Mouse (Mus musculus): Measurements from ENCODE around the gene Lrrc8d. TPM values are rescaled to one million over a fixed set of nuclear protein-coding genes. Genes with fewer than 3 reads are reported as not detected.

Gene Lrrc8d
- total and polyA plus RNA-seq, 2 experiments from 2014 or later: 16.8 to 37.2 TPM

GRCm38 (mm10) chr5:105661894-105662293 is 37.9 kb upstream of the Lrrc8d start:
- Histone ChIP-seq H3K4me1 (ENCODE audit: insufficient read depth) (no peaks in the 10 kb centered on the region), H3K4me2 (ENCODE audit: low read depth) (no peak overlapping the region), H3K27ac (ENCODE audit: low read depth, low read length) (no peak overlapping the region), H3K9me3 (ENCODE audit: low read length) (no peaks in the 10 kb centered on the region), H3K4me3 (ENCODE audit: low read depth, low read length) (no peak overlapping the region), H3K27me3 (ENCODE audit: insufficient read depth, low read length) (no peaks in the 10 kb centered on the region), H3K9ac (no peak overlapping the region), H3K36me3 (ENCODE audit: insufficient read depth) (no peaks in the 10 kb centered on the region)
- WGBS: 94% methylated on average over 5 of the region's 5 CpGs
- ATAC-seq (no peak), DNase-seq (no peak)
- TF ChIP-seq CTCF (IDR thresholded peaks at IDR 0.05; ENCODE audit: low read depth): no peak

DNA sequence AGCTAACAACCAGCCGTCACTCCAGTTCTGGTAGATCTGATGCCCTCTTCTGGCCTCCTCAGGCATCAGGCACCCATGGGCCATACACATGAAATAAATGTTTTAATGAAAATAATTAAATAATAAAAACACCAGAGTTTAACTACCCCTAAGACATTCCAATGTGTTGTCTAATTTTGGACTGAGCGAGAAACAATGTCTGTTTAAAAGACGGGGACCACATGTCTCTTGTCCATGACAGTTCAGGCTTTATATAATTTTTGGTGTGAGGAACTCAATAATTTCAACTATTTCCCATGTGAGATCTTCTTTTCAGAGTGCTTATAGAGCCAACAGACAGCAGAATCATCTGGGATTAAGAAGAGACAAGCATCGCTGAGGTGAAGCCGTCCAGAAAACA is 32.8 kb upstream of the Lrrc8d start:
- Histone ChIP-seq H3K27me3 (ENCODE audit: insufficient read depth, low read length) (no peaks in the 10 kb centered on the region), H3K4me2 (ENCODE audit: low read depth) (no peak overlapping the region), H3K9ac (no peak overlapping the region), H3K9me3 (ENCODE audit: low read length) (no peaks in the 10 kb centered on the region), H3K4me3 (ENCODE audit: low read depth, low read length) (no peak overlapping the region), H3K27ac (ENCODE audit: low read depth, low read length) (no peak overlapping the region), H3K36me3 (ENCODE audit: insufficient read depth) (no peaks in the 10 kb centered on the region), H3K4me1 (ENCODE audit: insufficient read depth) (no peaks in the 10 kb centered on the region)
- TF ChIP-seq CTCF (IDR thresholded peaks at IDR 0.05; ENCODE audit: low read depth): no peak
- WGBS: 95% methylated on average over 5 of the region's 5 CpGs
- ATAC-seq (no peak), DNase-seq (no peak)

GRCm38 (mm10) chr5:105667411-105667810 is 32.4 kb upstream of the Lrrc8d start:
- no peak for TF ChIP-seq CTCF (IDR thresholded peaks at IDR 0.05; ENCODE audit: low read depth)
- ATAC-seq: no peak
- 91% methylated on average over 6 of the region's 6 CpGs for WGBS

DNA sequence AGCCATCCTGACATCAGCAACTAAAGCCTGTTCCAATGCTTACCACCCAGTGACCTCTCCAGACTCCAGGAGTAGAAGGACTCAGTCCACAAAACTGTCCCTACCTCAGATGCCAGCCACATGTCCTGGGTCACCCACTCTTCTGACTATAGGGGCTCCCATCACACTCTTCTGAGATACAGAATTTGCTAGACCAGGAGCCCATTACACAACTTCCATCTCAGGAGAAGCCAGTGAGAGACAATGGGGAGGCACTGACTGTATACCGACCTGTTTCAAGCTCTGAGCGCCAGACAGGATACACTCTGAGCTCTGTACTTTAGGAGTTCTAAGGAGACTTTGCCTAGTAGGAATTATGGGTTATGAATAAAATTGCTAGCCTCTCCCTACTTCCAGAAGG is 30.7 kb upstream of the Lrrc8d start:
- Histone ChIP-seq H3K36me3 (ENCODE audit: insufficient read depth) (no peaks in the 10 kb centered on the region), H3K4me1 (ENCODE audit: insufficient read depth) (no peaks in the 10 kb centered on the region), H3K4me3 (ENCODE audit: low read depth, low read length) (no peak overlapping the region), H3K4me2 (ENCODE audit: low read depth) (no peak overlapping the region), H3K9ac (no peak overlapping the region), H3K9me3 (ENCODE audit: low read length) (no peaks in the 10 kb centered on the region), H3K27ac (ENCODE audit: low read depth, low read length) (no peak overlapping the region), H3K27me3 (ENCODE audit: insufficient read depth, low read length) (no peaks in the 10 kb centered on the region)
- no peak for TF ChIP-seq CTCF (IDR thresholded peaks at IDR 0.05; ENCODE audit: low read depth)
- DNase-seq (no peak), ATAC-seq (no peak)
- WGBS: 94% methylated on average over 2 of the region's 2 CpGs

More at GRCm38 (mm10) chr5:105667411-105667810, 32.4 kb upstream of the Lrrc8d start:
- Histone ChIP-seq H3K27me3 (ENCODE audit: insufficient read depth, low read length) (no peaks in the 10 kb centered on the region), H3K36me3 (ENCODE audit: insufficient read depth) (no peaks in the 10 kb centered on the region), H3K4me1 (ENCODE audit: insufficient read depth) (no peaks in the 10 kb centered on the region), H3K9ac (no peak overlapping the region), H3K27ac (ENCODE audit: low read depth, low read length) (no peak overlapping the region), H3K4me2 (ENCODE audit: low read depth) (no peak overlapping the region), H3K9me3 (ENCODE audit: low read length) (no peaks in the 10 kb centered on the region), H3K4me3 (ENCODE audit: low read depth, low read length) (no peak overlapping the region)
- DNase-seq: no peak

DNA sequence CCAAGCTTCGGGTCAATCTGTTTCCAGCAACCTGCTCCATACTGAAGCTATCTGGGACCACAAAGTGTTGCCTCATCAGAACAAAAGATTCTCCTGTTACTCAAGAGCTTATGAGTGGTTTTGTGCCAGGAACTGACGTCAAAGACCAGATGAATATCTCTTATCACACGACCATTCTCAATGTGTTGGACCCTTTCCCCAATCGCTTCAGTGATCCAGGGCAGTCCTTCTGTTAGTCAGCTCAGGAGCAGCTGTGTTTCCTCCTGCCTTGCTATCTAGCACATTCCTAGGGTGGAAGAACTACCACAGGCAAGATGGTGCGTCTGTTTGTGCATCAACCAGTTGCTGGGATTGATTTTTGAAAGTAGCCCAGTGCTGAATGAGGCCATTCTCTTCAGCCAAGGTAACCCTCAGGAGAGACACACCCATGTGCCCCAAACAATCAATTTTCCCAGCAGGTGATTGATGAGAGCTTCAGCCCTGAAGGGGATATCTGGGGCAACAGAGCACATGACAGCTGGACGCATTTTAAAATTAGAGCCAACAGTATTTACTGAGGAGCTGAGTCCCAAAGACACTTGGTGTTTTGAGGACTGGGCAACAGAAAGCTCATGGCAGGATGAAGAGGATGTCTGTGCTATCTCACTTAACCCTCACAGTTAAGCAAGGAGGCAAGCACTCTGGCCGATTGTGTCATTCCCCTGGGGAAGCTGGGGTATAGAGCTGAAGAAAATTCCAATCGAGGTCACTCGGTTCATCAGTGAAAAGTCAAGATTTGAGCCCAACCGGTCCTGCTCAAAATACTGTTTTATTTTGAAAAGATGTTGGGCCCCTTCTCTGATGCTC is 30.0 kb upstream of the Lrrc8d start:
- ATAC-seq (0 out of 2 replicates have a peak, but pooled peaks have one; percentile 48), DNase-seq (no peak)
- Histone ChIP-seq H3K4me2 (ENCODE audit: low read depth) (no peak overlapping the region), H3K27ac (ENCODE audit: low read depth, low read length) (no peak overlapping the region), H3K4me1 (ENCODE audit: insufficient read depth) (no peaks in the 10 kb centered on the region), H3K36me3 (ENCODE audit: insufficient read depth) (no peaks in the 10 kb centered on the region), H3K4me3 (ENCODE audit: low read depth, low read length) (no peak overlapping the region), H3K27me3 (ENCODE audit: insufficient read depth, low read length) (no peaks in the 10 kb centered on the region), H3K9ac (no peak overlapping the region), H3K9me3 (ENCODE audit: low read length) (no peaks in the 10 kb centered on the region)
- TF ChIP-seq CTCF (IDR thresholded peaks at IDR 0.05; ENCODE audit: low read depth): no peak
- 69% methylated on average over 10 of the region's 10 CpGs for WGBS

DNA sequence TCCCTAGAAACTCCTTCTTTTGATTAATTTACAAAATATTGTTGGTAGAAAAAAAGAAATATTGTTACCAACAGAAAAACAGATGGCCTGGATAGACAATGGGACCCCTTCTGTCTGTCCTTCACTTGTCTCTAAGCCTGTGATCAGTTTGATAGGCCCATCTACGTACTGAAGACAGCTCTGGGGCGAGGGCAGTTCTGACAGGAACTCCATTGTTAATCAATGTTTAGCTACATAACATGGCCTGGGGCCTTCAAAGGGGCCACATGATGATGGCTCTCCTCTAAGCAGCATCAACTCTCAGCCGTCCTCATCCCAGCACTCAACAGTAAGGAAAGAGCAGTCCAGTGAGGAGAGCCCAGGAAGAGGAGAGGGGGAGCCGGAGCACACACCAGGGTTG is 27.4 kb upstream of the Lrrc8d start:
- no peak overlapping the region for H3K4me3 ChIP-seq (ENCODE audit: low read depth, low read length)
- no peaks in the 10 kb centered on the region for H3K36me3 ChIP-seq (ENCODE audit: insufficient read depth)
- TF ChIP-seq CTCF (IDR thresholded peaks at IDR 0.05; ENCODE audit: low read depth): no peak
- no peak overlapping the region for H3K27ac ChIP-seq (ENCODE audit: low read depth, low read length)
- no peak overlapping the region for H3K4me2 ChIP-seq (ENCODE audit: low read depth)
- no peak overlapping the region for H3K9ac ChIP-seq
- no peaks in the 10 kb centered on the region for H3K4me1 ChIP-seq (ENCODE audit: insufficient read depth)
- ATAC-seq (no peak), DNase-seq (no peak)
- no peaks in the 10 kb centered on the region for H3K9me3 ChIP-seq (ENCODE audit: low read length)
- WGBS: 70% methylated on average over 4 of the region's 4 CpGs
- no peaks in the 10 kb centered on the region for H3K27me3 ChIP-seq (ENCODE audit: insufficient read depth, low read length)

DNA sequence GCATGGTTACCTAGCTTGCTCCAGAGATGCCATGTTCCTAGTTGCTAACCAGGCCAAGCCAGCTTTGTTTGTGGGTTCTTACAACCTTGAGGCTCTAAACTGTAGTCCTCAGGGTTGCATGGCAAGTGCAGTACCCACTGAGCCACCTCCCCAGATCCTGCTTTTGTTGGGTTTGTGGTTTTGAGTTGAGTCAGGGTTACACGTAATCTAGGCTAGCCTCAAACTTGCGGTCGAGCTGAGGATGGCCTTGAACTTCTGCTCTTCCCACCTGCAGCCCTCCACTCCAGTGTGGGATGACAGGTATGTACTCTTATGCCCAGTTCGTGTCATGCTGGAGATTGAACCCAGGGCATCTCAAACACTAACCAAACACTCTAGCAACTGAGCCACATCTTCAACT is 24.3 kb upstream of the Lrrc8d start:
- no peaks in the 10 kb centered on the region for H3K9me3 ChIP-seq (ENCODE audit: low read length)
- H3K36me3 ChIP-seq (ENCODE audit: insufficient read depth): no peaks in the 10 kb centered on the region
- no peak for DNase-seq
- WGBS: 92% methylated on average over 4 of the region's 4 CpGs
- H3K4me1 ChIP-seq (ENCODE audit: insufficient read depth): no peaks in the 10 kb centered on the region
- H3K27me3 ChIP-seq (ENCODE audit: insufficient read depth, low read length): no peaks in the 10 kb centered on the region
- no peak overlapping the region for H3K9ac ChIP-seq
- no peak for ATAC-seq
- no peak overlapping the region for H3K4me2 ChIP-seq (ENCODE audit: low read depth)
- TF ChIP-seq CTCF (IDR thresholded peaks at IDR 0.05; ENCODE audit: low read depth): no peak
- no peak overlapping the region for H3K4me3 ChIP-seq (ENCODE audit: low read depth, low read length)
- no peak overlapping the region for H3K27ac ChIP-seq (ENCODE audit: low read depth, low read length)
